Mouse (Mus musculus) brain, embryonic 14.5 days (tissue): ENCODE results near the gene Mcat. TPM values are rescaled to one million over a fixed set of nuclear protein-coding genes. Genes with fewer than 3 reads are reported as not detected.
A peak's percentile ranks its signal among the peaks of the same experiment; 100 is the strongest.

Source experiments
- DNase-seq: peaks from one replicate; pipeline ENCODE4 v3.0.0-alpha.2; 2011; ENCODE audit warnings: low read depth
- CTCF ChIP-seq: fragments of 200-500 bp; IDR thresholded peaks from 2 replicates; pipeline ENCODE4 v1.5.1; 2012; ENCODE audit warnings: inconsistent platforms, mild to moderate bottlenecking, moderate library complexity, borderline replicate concordance; ENCODE audit not compliant: insufficient read depth, insufficient read length; ENCODE audit errors: extremely low read depth
- POLR2A ChIP-seq: fragments of 200-500 bp; IDR thresholded peaks from 2 replicates; pipeline ENCODE4 v1.6.1; 2012; ENCODE audit warnings: mild to moderate bottlenecking, inconsistent platforms, borderline replicate concordance; ENCODE audit not compliant: poor library complexity, insufficient read depth, insufficient read length, severe bottlenecking; ENCODE audit errors: extremely low read depth
- polyA plus RNA-seq: library from polyadenylated mRNA; depleted of rRNA; stranded (reverse); fragments of >200 nt; gene quantifications from 2 replicates; pipeline ENCODE4 v1.2.3, GENCODE M21; 2012; rRNA removed

Gene Mcat
- 32.8 and 38.7 TPM in 2 replicates for polyA plus RNA-seq

DNA sequence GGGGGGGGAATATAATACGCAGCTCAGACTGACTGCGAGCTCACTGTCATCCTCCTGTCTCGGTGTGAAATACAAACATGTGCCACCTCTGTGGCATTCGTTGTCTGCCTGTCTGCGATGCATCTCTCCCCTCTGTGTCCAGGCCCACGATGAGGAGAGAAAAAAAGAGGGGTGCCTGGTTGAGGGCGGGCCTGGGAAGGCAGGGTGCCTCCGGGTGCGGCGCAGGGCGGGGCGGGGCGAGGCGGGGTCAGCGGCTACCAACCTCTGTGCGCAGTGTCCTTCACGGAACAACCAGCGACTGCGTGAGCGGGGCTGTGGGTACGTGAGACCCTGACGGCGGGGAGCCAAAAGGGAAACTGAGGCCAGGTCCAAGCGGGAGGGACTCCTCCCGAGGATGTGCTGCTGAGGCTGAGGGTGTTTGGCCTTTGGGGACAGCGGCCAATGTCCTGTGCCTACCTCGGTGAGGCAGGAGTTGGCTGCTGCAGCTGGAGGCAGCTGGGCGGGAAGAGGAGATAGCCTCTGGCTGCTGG, at the start of gene Mcat, which contains the start of gene Tspo:
Mcat (minus strand) TSS at position 461 of the 530 bp plus-strand sequence.
Tspo (plus strand) TSS at position 266 of the 530 bp plus-strand sequence.
- TF ChIP-seq CTCF = no peak
- TF ChIP-seq POLR2A = no peak
- no peak for DNase-seq

DNA sequence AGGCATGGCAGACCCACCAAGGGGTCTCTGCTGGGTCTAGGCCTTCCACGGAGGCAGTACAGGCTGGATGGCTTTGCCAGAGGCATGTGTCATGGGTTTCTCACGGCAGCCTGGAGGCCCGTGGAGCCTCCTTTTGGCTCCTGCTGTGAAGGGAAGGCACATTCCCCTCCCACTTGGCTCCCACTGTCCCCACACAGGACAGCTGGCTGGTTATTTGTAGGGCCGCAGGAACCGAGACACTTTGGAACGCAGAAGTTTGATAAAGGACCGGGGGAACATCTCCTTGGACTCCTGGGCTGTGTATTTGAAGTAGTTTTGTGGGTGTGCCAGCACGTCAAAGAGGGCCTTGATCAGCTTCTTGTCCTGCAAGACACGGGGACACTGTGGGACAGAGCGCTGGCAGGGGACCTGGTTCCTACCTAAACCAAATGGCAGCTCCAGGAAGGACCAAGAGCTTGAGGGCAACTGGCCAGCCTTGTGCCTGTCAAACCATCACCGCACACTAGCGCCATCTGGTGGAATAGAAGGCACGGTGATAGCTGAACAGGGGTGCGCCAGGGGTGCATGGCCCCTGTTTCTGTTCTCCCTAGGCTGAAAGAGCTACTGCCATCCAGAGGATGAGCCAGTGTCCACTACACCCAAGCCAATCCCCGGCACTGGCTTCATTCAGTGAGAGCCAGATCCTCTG, 43.7 kb upstream of the Mcat start:
- TF ChIP-seq POLR2A (no peak), CTCF (peak; percentile 82)
- peak; percentile 67 for DNase-seq

DNA sequence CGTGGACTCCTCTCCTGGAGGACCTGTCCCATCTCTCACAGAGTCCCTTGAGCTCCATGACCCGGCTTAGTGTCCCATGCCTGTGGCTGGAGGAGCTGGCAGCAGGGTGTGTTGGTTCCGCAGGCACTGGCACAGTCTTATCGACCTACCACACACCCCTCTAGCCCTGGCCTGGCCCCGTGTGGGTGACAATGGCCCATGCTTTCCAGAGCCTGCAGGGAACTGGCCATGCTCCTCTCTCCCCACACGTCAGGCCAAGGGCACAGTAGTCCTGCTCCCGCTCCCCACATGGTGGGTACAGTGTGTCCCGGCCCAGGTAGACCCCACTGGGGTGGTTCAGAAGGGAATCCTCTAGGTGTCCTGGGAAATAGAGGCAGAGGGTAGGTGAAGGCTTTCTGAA, 43.1 kb upstream of the Mcat start:
- no peak for TF ChIP-seq POLR2A
- no peak for TF ChIP-seq CTCF
- DNase-seq = no peak

DNA sequence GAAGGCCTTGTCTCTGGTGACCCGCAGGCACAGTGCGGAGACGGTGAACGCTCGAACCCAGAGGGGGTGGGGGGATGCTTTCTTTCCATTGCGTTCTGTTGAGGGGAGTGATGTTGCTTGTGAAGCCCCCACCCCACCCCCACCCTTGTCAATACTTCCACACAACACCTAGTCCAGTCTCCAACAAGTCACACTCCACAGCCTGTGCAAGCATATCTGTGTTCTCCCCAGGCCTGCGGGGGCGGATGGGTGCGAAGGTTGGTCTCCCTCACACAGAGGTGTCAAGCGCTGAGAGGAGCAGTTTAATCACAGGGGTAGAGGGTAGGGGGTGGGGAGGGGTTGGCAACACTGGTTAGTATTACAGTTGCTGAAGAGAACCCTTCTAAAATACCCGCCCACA, 42.6 kb upstream of the Mcat start:
- TF ChIP-seq CTCF = no peak
- no peak for TF ChIP-seq POLR2A
- no peak for DNase-seq

DNA sequence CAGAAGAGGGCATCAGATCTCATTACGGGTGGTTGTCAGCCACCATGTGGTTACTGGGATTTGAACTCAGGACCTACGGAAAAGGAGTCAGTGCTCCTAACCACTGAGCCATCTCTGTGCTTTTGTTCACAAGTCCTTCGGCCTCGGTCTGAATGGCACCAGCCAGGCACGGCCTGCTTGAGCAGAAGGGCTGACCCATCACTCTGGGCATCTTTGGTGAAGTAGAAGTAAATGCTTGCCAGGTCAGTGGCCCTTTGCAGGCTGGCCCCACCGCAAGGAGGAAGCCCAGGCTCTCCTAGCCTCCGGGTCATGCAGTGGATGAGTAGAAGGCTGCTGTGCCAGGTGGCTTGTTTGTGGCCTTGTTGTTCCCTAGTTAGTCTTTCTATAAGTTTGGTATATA, 39.8 kb upstream of the Mcat start:
- DNase-seq = no peak
- no peak for TF ChIP-seq POLR2A
- TF ChIP-seq CTCF = no peak

DNA sequence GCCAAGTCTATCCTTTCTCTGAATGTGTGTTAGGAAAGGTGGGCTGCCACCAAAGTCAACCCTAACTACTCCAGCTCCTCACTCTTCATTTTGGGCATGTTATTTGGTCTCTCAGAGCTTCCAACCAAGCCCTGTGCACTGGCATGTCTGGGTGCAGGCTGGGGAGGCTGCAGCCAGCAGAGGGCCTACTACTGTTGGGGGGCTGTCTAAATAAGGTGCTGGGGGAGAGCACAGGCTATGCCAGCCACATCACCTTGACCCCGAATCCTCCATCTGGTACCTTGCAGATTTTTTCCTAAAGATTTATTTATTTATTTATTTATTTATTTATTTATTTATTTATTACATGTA, 39.4 kb upstream of the Mcat start:
- TF ChIP-seq POLR2A (no peak), CTCF (no peak)
- DNase-seq = no peak

DNA sequence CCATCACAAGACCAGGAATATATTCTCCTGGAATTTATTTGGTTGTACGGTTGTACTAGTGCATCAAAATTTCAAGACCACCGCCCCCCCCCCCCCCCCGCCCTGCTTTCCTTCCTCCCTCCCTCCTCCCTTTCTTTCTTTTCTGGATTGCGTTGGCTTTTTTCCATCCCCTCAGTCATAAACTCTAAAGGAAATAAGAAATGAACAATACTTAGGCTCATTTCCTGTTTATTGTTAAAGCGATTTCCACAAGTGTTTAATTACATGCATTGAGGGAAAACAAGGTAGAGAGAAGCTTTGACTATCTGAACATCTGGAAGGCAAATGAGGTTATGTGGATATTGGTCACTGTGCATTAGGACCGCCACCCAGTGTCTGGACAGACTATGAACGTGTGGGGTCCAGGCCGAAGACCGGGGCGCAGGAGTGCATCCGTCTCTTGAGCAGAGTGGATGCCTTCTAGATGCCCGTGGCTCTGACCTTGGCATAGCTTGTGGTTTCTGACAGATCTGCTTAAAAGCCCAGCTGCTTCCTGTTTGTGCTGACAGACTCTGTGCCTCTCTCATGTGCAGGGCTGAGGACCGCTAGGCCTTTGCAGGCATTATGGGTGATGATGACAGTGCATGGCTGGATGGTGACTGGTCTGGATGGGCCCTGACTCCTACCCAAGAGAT, 38.9 kb upstream of the Mcat start:
- peak; percentile 8 for DNase-seq
- TF ChIP-seq CTCF (no peak), POLR2A (no peak)

DNA sequence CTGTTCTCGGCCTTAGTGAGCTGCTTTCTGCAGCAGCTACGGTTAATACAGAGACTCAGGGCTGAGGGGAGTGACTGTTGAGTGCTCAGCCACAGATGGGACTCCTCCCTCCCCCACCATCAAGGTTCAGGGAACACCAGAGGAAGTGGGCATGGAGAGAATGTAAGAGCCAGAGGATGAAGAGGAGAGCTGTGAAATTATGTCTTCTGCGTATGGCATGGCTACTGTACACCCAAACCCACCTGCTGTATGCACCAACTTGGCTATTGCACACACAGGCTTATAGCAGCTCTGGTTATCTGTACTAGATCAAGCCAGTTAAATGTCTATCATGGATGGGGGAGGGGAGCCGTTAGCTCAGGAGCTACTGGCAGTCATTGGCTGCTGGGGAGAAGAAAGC, 37.6 kb upstream of the Mcat start:
- TF ChIP-seq CTCF (no peak), POLR2A (no peak)
- DNase-seq = no peak

DNA sequence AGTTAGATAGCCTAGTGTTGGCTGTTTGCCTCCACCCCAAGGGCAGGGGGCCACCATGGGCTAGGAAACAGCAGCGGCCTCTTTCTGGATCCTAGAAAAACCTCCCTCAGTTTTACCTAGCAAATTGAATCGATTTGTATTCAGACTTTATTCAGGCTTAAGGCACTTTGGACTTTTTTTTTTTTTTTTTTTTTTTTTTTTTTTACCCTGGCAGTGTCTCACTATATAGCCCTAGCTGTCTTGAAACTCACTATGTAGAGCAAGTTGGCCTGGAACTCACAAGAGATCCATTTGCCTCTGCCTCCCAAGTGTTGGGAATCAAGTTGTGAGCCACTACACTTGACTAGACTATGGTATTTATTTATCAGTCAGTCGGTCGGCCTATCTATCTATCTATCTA, 33.2 kb upstream of the Mcat start:
- DNase-seq = no peak
- TF ChIP-seq POLR2A = no peak
- TF ChIP-seq CTCF = no peak

DNA sequence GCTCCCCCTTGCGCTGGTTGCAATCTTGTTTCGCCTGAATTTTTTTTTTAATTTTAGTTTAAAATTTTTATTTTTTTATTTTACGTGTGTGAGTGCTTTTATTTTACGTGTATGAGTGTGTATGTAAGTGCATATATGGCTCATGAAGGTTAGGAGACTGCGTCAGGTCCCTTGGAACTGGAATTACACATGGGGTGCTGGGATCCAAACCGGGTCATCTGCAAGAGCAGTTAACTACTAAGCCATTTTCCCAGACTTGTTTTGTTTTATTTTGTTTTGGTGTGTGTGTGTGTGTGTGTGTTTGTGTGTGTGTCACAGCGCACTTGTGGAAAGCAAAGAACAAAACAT, 31.8 kb upstream of the Mcat start:
- no peak for DNase-seq
- TF ChIP-seq POLR2A = no peak
- no peak for TF ChIP-seq CTCF

DNA sequence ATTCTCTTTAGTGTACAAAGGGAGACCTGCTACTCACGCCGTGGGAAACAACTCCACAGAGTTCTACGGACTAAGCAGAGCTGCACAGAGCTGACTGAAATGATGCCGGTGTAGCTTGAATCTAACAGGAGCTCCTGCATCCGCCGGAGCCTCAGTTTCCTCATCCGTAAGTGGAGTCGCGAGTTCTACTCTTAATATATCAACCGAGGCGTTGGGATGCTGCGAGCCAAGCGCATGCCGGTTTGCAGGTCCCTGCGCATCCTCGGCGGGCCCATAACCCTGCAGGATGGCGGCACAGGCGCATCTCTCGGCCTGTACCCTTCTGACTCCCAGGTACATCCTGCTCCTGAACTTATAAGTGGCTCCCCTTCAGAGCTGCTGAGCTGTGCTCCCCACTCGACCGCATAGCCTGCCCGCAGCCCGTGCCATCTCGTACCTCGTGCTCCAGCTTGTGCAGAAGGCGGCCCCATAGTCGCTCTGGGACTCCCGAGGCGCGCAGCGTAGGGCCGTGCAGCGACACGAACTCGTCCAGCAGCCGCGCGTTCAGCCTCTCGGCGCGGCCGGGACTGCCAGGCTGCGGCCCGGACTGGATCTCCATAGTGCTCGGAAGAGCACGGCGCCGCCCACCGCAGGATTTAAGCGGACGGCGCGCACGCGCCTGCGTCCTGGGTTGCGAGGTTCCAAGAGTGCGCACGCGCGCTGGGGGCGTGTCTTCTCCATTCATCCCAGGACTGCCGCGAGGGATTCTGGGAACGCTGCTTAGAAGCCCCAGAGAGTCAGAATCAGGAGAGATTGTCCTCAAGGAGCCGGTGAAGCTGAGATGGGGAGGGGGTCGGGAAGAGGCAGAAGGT, 31.2 kb upstream of the Mcat start, which contains the start of gene Ttll12:
Ttll12 (minus strand) TSS at position 645 of the 851 bp plus-strand sequence.
- DNase-seq = peak; percentile 99
- TF ChIP-seq POLR2A (peak; percentile 71), CTCF (0 out of 2 replicates have a peak, but pooled peaks have one; percentile 11)
